Mouse (Mus musculus) right cerebral cortex, postnatal 10 days (tissue): ENCODE measurements around the gene Cox16.
A peak's percentile ranks its signal among the peaks of the same experiment; 100 is the strongest.
"Not testable (repeated sequence)": the region's sequence is repeated elsewhere in the genome, so short reads cannot be mapped to it uniquely, and the experiment has no call there.

Experiments used
- DNase-seq, 2 experiments: peaks; one replicate each; pipeline ENCODE4 v3.0.0; 2021; ENCODE audit warnings: low spot score in 2 of 2

Cox16 gene

GRCm38 (mm10) chr12:81484727-81485191 is at the start of gene Cox16:
Gene Cox16 (minus strand): TSS chr12:81485127.
- peak; percentile 91 to 92 for DNase-seq

DNA sequence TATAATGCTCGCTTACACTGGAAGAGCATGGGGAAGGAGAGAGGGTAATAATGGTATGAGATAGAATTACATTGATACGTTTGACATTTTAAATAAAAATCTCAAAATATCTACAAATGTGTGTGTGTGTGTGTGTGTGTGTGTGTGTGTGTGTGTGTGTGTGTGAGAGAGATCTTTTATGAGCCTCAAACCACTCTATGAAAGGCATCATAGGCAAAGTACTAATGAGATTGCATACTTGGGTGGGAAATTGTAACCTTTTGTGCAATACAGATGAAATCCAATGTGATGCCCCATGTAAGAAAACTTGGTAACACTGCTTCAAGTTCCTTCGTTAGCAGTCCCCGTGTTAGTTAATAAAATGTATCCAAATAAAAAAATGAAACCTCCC is 48.1 kb upstream of the Cox16 start:
- DNase-seq = no peak

- DNase-seq = peak; percentile 92
Measured at GRCm38 (mm10) chr12:81532316-81533028, 47.5 kb upstream of the Cox16 start, which contains the start of the genes Gm20498 and Synj2bp. Gene Gm20498 (minus strand): TSS chr12:81532905. Gene Synj2bp (minus strand): TSS chr12:81532911.

- DNase-seq = not testable (repeated sequence)
Measured at GRCm38 (mm10) chr12:81530587-81530986, 45.7 kb upstream of the Cox16 start.

GRCm38 (mm10) chr12:81496906-81497305 is 12.0 kb upstream of the Cox16 start:
- not testable (repeated sequence) for DNase-seq

DNA sequence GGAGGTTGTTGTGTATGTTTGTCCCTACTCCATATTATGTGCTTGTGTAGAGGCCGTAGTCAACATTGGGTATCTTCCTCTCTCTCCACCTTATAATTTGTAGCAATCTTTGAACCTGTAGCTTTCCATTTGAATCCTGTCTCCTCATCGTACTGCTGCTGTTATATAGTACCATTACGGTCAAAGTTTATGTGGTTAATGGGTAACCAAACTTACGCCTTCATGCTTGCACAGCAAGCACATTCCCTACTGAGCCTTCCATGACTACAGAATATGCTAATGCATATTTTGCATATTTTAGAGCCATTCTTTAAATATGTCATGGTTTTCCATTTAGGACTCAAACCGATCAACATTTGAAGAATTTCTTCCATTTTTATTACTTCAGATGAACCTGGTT is 5.6 kb upstream of the Cox16 start:
- no peak for DNase-seq

GRCm38 (mm10) chr12:81485311-81485710 is 384 bp upstream of the Cox16 start:
- DNase-seq = no peak

DNA sequence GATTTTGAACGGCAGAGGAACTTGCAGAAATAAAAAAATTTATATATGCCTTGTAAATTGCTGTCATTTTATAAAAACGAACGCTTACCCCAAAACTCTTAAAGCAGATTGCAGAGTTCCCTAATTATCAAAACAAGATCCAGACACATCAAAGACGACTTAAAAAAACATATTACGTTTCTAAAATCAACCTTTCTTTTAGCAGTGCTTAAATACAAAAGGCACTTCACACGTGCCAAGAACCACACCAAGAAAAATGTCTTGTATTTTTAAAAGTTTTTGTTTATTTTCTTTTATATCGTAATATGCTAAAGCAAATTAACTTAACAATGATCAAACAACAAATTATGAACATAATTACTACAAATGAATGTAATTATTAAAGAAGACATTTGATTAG is 715 bp downstream of the Cox16 start:
- no peak for DNase-seq

- no peak for DNase-seq
Measured at GRCm38 (mm10) chr12:81483656-81484055, 1.3 kb downstream of the Cox16 start.

DNA sequence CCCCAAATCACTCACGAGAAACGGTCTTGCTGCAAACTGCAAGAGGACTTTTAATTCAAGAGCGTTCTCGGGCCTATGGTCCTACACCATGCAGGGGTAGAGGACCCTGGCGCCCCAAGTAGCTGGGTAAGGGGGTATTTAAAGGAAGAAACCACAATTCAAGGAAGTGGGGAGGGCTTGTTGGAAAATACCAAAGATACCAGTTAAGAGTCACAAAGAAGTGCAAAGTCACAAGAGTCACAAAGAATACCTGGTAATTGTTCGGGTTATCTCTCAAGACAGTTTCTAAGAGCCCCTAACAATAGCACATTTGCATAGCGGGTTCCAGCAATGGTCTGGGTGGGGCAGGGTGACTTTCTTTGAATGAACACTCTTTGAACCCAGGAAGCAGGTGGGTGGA is 25.9 kb downstream of the Cox16 start:
- DNase-seq = not testable (repeated sequence)

DNA sequence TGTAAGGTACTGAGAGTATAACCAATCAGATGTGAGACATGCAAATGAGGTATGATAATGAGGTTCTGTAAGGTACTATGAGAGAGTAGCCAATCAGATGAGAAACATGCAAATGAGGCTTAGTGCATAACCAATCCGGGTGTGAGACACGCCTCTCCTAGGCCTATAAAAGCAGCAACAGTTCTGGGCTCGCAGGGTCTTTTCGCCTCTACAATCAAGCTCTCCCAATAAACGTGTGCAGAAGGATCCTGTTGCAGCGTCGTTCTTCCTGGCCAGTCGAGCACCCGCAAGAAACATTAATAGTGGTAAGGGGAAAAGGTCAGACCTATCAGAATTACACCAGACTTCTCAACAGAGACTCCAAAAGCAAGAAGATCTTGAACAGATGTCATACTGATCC is 45.9 kb downstream of the Cox16 start:
- not testable (repeated sequence) for DNase-seq

- DNase-seq = not testable (repeated sequence)
Measured at GRCm38 (mm10) chr12:81434778-81435177, 50.1 kb downstream of the Cox16 start.

DNA sequence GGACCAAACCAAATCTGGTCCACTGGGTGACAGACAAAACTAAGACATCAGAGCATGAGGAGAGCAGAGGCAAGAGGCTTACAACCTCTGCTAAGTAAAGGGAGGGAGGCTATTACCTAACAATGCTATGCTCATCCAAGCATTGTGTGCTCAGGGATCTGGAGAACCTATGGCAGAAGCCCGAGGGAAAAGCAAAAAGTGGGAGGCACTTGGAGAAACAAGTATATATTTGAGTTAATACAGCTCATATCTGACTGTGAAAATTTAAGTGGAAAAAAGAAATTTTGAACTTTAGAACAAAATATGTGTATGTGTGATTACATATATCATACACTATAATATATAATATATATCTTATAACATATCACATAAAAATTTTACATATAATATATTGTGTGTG is 63.1 kb downstream of the Cox16 start, which contains the start of gene Adam4:
TSS of gene Adam4 (minus strand) at position 101 of the 400 bp plus-strand sequence.
- no peak for DNase-seq

GRCm38 (mm10) chr12:81413211-81413610 is 71.7 kb downstream of the Cox16 start:
- DNase-seq = peak; percentile 60 to 66

GRCm38 (mm10) chr12:81408966-81409365 is 76.0 kb downstream of the Cox16 start:
- no peak for DNase-seq

DNA sequence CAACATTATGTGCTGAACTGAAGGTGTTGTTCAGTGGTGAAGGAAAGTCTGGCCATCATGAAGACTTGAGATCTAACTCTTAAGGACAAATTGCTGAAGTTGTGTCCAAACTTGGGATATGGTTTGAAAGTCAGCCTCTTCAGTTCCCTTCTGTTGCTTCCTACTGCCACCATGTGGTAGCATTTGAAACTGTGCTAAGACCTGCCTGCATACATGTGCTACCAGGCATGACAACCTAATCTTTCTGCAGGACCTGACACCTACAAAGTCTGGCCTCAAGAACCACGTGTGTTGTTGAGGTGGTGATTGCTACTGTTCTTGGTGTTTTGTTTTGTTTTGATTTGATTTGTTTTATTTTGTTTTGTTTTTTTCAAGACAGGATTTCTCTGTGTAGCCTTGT is 82.7 kb downstream of the Cox16 start:
- peak; percentile 74 to 80 for DNase-seq

DNA sequence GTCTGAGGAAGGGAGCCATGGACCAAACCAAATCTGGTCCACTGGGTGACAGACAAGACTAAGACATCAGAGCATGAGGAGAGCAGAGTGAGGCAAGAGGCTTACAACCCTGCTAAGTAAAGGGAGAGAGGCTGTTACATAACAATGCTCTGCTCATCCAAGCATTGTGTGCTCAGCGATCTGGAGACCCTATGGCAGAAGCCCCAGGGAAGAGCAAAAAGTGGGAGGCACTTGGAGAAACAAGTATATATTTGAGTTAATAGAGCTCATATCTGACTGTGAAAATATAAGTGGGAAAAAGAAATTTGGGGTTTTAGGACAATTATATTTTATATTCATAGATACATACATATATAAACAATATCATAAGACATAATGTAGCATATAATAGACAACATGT is 105.6 kb downstream of the Cox16 start, which contains the start of gene Gm4787:
TSS of gene Gm4787 (minus strand) at position 101 of the 400 bp plus-strand sequence.
- not testable (repeated sequence) for DNase-seq

- no peak for DNase-seq
Measured at GRCm38 (mm10) chr12:81333841-81334240, 151.1 kb downstream of the Cox16 start.

GRCm38 (mm10) chr12:81332875-81333421 is 152.0 kb downstream of the Cox16 start, which contains the start of gene Slc8a3:
Gene Slc8a3 (minus strand): TSS chr12:81333180.
- DNase-seq = peak; percentile 83 to 88

- peak; percentile 86 to 88 for DNase-seq
Measured at GRCm38 (mm10) chr12:81331937-81332874, 152.7 kb downstream of the Cox16 start.

DNA sequence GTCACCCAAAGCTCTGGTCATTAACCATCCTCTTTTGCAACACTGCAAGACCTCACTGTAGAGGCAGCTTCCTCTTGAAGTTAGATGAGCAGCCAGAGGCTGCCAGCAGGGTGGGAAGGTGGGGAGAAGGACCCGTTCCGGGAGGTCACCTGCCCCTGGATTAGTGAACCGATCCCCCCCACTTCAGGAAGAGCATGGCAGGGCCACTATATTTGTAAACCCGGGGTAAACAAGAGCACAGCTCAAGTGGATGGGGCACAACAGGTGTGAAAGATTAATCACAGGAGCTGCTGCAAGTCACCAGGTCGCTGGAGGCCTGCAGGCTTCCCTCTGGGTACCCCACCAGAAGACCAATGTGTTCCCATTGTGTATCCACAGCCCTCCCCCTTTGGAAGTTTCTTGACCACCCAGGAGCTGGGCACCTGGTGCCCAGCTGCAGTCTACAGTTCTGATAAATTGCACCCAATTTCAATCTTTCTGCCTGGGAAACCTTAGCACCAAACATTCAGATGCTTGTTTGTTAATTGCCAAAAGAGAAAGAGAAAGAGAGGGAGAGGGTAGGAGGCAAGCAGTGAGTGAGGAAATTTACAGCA is 153.8 kb downstream of the Cox16 start:
- DNase-seq = no peak
